Mouse (Mus musculus): Measurements from ENCODE around the gene Vmn1r21. TPM values are rescaled to one million over a fixed set of nuclear protein-coding genes. Genes with fewer than 3 reads are reported as not detected.

Gene Vmn1r21
- polyA plus RNA-seq, 1 experiment from 2014 or later: 0.10 TPM

Other genes starting within 250 kb of the Vmn1r21 start
- 13.9 and 15.5 TPM in 2 replicates for gene Pyurf, start 158.3 kb downstream of the Vmn1r21 start, polyA plus RNA-seq (2015; fragmentation: Nextera tagmentation; extraction: Ambion mirVana)
- gene Lancl2, start 147.8 kb downstream of the Vmn1r21 start, polyA plus RNA-seq (2015; fragmentation: Nextera tagmentation; extraction: Ambion mirVana): 104 and 105 TPM in 2 replicates
- 254 and 266 TPM in 2 replicates for gene Vopp1, start 25.2 kb downstream of the Vmn1r21 start, polyA plus RNA-seq (2015; fragmentation: Nextera tagmentation; extraction: Ambion mirVana)
- not detected in 2 replicates for gene Vmn1r22, start 57.7 kb upstream of the Vmn1r21 start, polyA plus RNA-seq (2015; fragmentation: Nextera tagmentation; extraction: Ambion mirVana)
- not detected in 2 replicates for gene Vmn1r23, start 76.5 kb upstream of the Vmn1r21 start, polyA plus RNA-seq (2015; fragmentation: Nextera tagmentation; extraction: Ambion mirVana)
- not detected in 2 replicates for gene Vmn1r24, start 111.2 kb upstream of the Vmn1r21 start, polyA plus RNA-seq (2015; fragmentation: Nextera tagmentation; extraction: Ambion mirVana)
- gene Vmn1r25, start 130.5 kb upstream of the Vmn1r21 start, polyA plus RNA-seq (2015; fragmentation: Nextera tagmentation; extraction: Ambion mirVana): not detected in 2 replicates
- not detected in 2 replicates for gene Vmn1r26, start 164.8 kb upstream of the Vmn1r21 start, polyA plus RNA-seq (2015; fragmentation: Nextera tagmentation; extraction: Ambion mirVana)